Mouse (Mus musculus) liver, adult 2 months (tissue): ENCODE data around the gene Tti1. TPM values are rescaled to one million over a fixed set of nuclear protein-coding genes. Genes with fewer than 3 reads are reported as not detected.
A peak's percentile ranks its signal among the peaks of the same experiment; 100 is the strongest.
"Not testable (repeated sequence)": the region's sequence is repeated elsewhere in the genome, so short reads cannot be mapped to it uniquely, and the experiment has no call there.

Source experiments
- DNase-seq: peaks from one replicate; pipeline ENCODE4 v3.0.0-alpha.2; 2011; ENCODE audit warnings: low read depth, low spot score; ENCODE audit errors: extremely low read depth
- H3K27ac ChIP-seq: fragments of 200-500 bp; replicated peaks from 2 replicates; pipeline ENCODE4 v1.5.1; 2012; ENCODE audit warnings: low read depth, mild to moderate bottlenecking, control low read depth, inconsistent platforms, low read length; ENCODE audit not compliant: insufficient read depth
- H3K27me3 ChIP-seq: fragments of 200-500 bp; 2 replicates; pipeline ENCODE4 v1.6.1; 2012; ENCODE audit warnings: mild to moderate bottlenecking, moderate library complexity, low read length, inconsistent platforms; ENCODE audit not compliant: control insufficient read depth, insufficient read depth
- H3K36me3 ChIP-seq: fragments of 200-500 bp; 2 replicates; pipeline ENCODE4 v1.6.1; 2012; ENCODE audit warnings: low read length, inconsistent platforms; ENCODE audit not compliant: control insufficient read depth, insufficient read depth
- H3K4me1 ChIP-seq: fragments of 200-500 bp; 2 replicates; pipeline ENCODE4 v1.6.1; 2011; ENCODE audit warnings: low read length; ENCODE audit not compliant: control insufficient read depth, insufficient read depth
- H3K4me3 ChIP-seq: fragments of 200-500 bp; 2 replicates; pipeline ENCODE4 v1.5.1; 2011; ENCODE audit warnings: low read depth, mild to moderate bottlenecking, control low read depth, low read length, moderate library complexity; ENCODE audit not compliant: insufficient read depth
- H3K79me2 ChIP-seq: fragments of 200-500 bp; 2 replicates; pipeline ENCODE4 v1.6.1; 2012; ENCODE audit warnings: inconsistent platforms, mild to moderate bottlenecking, low read length, moderate library complexity; ENCODE audit not compliant: control insufficient read depth, insufficient read depth
- H3K9ac ChIP-seq: fragments of 200-500 bp; 2 replicates; pipeline ENCODE4 v1.6.1; 2012; ENCODE audit warnings: low read depth, mild to moderate bottlenecking, control low read depth, inconsistent platforms, low read length
- CTCF ChIP-seq: fragments of 200-500 bp; IDR thresholded peaks from 2 replicates; pipeline ENCODE4 v1.5.1; 2011; ENCODE audit warnings: low read depth, low read length, control low read depth
- POLR2A ChIP-seq: fragments of 200-500 bp; IDR thresholded peaks from 2 replicates; pipeline ENCODE4 v1.6.1; 2011; ENCODE audit warnings: low read length, control low read depth; ENCODE audit not compliant: insufficient read depth; ENCODE audit errors: extremely low read depth
- WGBS: fragments of 180-500 bp; shearing (Covaris S2); methylation state at CpG from one replicate; pipeline ENCODE4 v1.1.7; 2018; 5-methylcytosine and 5-hydroxymethylcytosine counted together
- polyA plus RNA-seq: library from polyadenylated mRNA; depleted of rRNA; stranded (reverse); fragments of >200 nt; gene quantifications from 2 replicates; pipeline ENCODE4 v1.2.3, GENCODE M21; 2012
- total RNA-seq: library from RNA; depleted of rRNA; stranded (reverse); fragments of >200 nt; gene quantifications from 2 replicates; pipeline ENCODE4 v1.2.3, GENCODE M21; 2014

The Tti1 gene
- total and polyA plus RNA-seq, 2 experiments, result 8.2 to 9.0 TPM

GRCm38 (mm10) chr2:158059666-158060105, 31.5 kb upstream of the Tti1 start:
- Histone ChIP-seq H3K4me3 (no peak overlapping the region), H3K4me1 (peaks cover 17% of the 10 kb centered on the region), H3K36me3 (peaks cover 30% of the 10 kb centered on the region), H3K27me3 (no peaks in the 10 kb centered on the region), H3K9ac (no peak overlapping the region), H3K27ac (no peak overlapping the region), H3K79me2 (no peaks in the 10 kb centered on the region)
- no peak for DNase-seq
- TF ChIP-seq CTCF (no peak), POLR2A (no peak)
- WGBS, result 91% methylated on average over 8 of the region's 8 CpGs

- no peak overlapping the region for H3K4me3 ChIP-seq
- no peaks in the 10 kb centered on the region for H3K27me3 ChIP-seq
- peaks cover 11% of the 10 kb centered on the region for H3K4me1 ChIP-seq
- H3K27ac ChIP-seq, result 0 out of 2 replicates have a peak overlapping the region, but pooled peaks have one; percentile 1
- no peaks in the 10 kb centered on the region for H3K79me2 ChIP-seq
- TF ChIP-seq CTCF (no peak), POLR2A (no peak)
- 21% methylated on average over 10 of the region's 10 CpGs for WGBS
- peak; percentile 61 for DNase-seq
- peaks cover 32% of the 10 kb centered on the region for H3K36me3 ChIP-seq
- no peak overlapping the region for H3K9ac ChIP-seq
Measured at GRCm38 (mm10) chr2:158058534-158058933, 30.3 kb upstream of the Tti1 start.

- H3K27me3 ChIP-seq, result no peaks in the 10 kb centered on the region
- no peak for DNase-seq
- WGBS, result 29% methylated on average over 3 of the region's 3 CpGs
- peaks cover 34% of the 10 kb centered on the region for H3K36me3 ChIP-seq
- no peaks in the 10 kb centered on the region for H3K79me2 ChIP-seq
- H3K27ac ChIP-seq, result no peak overlapping the region
- peaks cover 4% of the 10 kb centered on the region for H3K4me1 ChIP-seq
- no peak for TF ChIP-seq POLR2A
- TF ChIP-seq CTCF, result no peak
- H3K9ac ChIP-seq, result no peak overlapping the region
- no peak overlapping the region for H3K4me3 ChIP-seq
Measured at GRCm38 (mm10) chr2:158057030-158057429, 28.8 kb upstream of the Tti1 start.

- WGBS, result 97% methylated on average over 8 of the region's 8 CpGs
- peaks cover 38% of the 10 kb centered on the region for H3K36me3 ChIP-seq
- not testable (repeated sequence) for H3K4me1 ChIP-seq, DNase-seq, H3K27ac ChIP-seq, H3K27me3 ChIP-seq, H3K79me2 ChIP-seq, H3K9ac ChIP-seq, H3K4me3 ChIP-seq
Measured at GRCm38 (mm10) chr2:158055383-158055782, 27.1 kb upstream of the Tti1 start.

- peaks cover 1% of the 10 kb centered on the region for H3K4me1 ChIP-seq
- no peak overlapping the region for H3K4me3 ChIP-seq
- WGBS, result 90% methylated on average over 3 of the region's 3 CpGs
- H3K27ac ChIP-seq, result no peak overlapping the region
- DNase-seq, result no peak
- TF ChIP-seq POLR2A (no peak), CTCF (no peak)
- H3K79me2 ChIP-seq, result no peaks in the 10 kb centered on the region; the same call in 1 of the 2 replicates
- no peak overlapping the region for H3K9ac ChIP-seq
- no peaks in the 10 kb centered on the region for H3K27me3 ChIP-seq
- peaks cover 40% of the 10 kb centered on the region for H3K36me3 ChIP-seq
Measured at GRCm38 (mm10) chr2:158054596-158054995, 26.4 kb upstream of the Tti1 start.

- Histone ChIP-seq H3K27me3 (no peaks in the 10 kb centered on the region), H3K4me3 (no peak overlapping the region), H3K79me2 (no peaks in the 10 kb centered on the region; the same call in 1 of the 2 replicates), H3K9ac (no peak overlapping the region), H3K36me3 (peaks cover 34% of the 10 kb centered on the region), H3K27ac (no peak overlapping the region), H3K4me1 (no peaks in the 10 kb centered on the region)
- 95% methylated on average over 8 of the region's 8 CpGs for WGBS
- TF ChIP-seq POLR2A, result no peak
- TF ChIP-seq CTCF, result no peak
- DNase-seq, result no peak
Measured at GRCm38 (mm10) chr2:158050116-158050515, 21.9 kb upstream of the Tti1 start.
